Mouse (Mus musculus) v-Abl transformed pro-B cells (cell line): ENCODE measurements around the gene Olfr697.
"Not testable (repeated sequence)": the region's sequence is repeated elsewhere in the genome, so short reads cannot be mapped to it uniquely, and the experiment has no call there.

ENCODE experiments used
- in situ Hi-C, 2 experiments: fragments of 400-800 bp; cut with MboI; formaldehyde crosslinking; loops; one replicate each; pipeline ENCODE4 v1.15.1; 2025; ENCODE audit not compliant: unreplicated experiment in 2 of 2

The Olfr697 gene

DNA sequence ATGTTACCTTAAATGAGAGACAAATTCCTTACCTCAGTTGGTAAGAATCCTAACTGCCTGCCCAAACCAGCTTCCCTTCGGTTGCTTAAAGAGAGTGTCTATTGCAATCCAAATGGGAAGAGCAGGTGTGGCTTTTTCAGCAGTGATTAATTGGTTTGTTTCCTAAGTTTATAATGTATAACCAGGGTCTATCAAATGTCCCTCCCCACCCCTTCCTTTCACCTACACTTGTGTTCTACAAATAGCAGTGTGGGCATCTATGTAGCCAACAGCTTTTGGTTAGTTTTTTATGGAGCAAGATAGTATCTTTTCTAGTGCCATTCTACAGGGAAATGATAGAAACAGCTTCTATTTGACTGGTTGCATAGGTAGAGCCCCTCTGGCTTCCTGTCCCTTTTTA, at the start of gene Olfr697:
Gene Olfr697, minus strand, starts transcription at position 101 of the 400 bp plus-strand sequence.
- in situ Hi-C loops, result loop anchor here in 1 of 2 experiments (10.0 kb wide), 1 partner anchor 58 kb away; the partner anchor contains the start of gene Olfr693

- in situ Hi-C loops, result loop anchor here (5.0 to 10.0 kb wide), 2 partner anchors 144 to 356 kb away; no protein-coding TSS in a partner anchor
These were observed 46.1 kb upstream of the Olfr697 start for GRCm38 (mm10) chr7:106788330-106788729.

- in situ Hi-C loops, result not testable (repeated sequence)
These were observed 18.8 kb upstream of the Olfr697 start for GRCm38 (mm10) chr7:106761008-106761407.

DNA sequence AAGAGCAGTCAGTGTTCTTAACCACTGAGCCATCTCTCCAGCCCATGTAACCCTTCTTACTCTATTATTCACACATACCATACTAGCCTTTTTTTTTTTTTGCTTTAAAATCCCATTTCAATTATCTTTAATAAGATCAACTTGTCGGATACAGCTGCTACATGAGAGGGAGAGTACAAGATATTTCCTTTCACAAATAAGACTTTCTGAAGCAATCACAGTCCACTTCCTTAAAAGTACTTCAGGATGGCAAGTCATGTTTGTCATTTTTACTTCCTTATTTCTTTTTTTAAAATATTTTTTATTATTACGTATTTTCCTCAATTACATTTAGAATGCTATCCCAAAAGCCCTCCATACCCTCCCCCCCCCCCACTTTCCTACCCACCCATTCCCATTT, 16.6 kb upstream of the Olfr697 start:
- in situ Hi-C loops, result no loop called here

DNA sequence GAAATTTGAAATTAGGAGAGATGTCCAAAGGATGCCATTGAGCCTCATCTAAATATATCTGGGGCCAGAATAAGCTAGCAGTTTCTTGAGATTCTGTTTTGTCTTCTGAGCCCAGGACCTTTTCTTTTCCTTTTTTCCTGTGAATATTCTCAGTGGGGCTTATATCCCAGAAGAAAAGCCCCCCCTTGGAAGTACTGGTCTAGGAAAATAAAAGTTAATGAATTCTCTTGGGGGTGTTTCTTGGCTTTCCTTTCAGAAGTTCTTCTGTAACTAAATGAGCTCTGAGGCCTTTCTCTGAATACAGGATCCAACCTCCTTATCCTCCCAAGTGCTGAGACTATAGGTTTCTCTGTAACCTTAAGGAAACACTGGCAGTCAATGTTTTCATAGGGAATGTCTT, 13.1 kb upstream of the Olfr697 start, which contains the start of gene Olfr698:
Gene Olfr698, minus strand, starts transcription at position 101 of the 400 bp plus-strand sequence.
- in situ Hi-C loops, result no loop called here

DNA sequence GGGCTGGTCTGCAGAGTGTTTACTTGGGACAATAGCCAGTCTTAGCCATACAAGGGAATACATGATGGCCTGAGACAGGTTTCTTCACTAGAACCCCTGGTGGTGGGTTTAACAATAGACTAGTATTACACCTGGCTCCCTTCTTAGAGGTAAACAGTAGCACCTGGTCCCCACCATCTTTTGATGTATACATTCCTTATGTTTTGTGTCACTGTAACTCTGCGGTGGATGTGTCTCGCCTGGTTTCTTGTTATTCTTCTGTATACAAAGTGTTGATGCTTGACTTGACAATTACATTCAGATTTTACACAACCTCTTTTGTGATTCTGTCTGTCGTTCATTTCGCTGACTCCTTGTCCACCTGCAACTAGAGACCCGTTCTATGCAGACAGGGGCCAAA, 3.6 kb upstream of the Olfr697 start:
- in situ Hi-C loops, result loop anchor here in 1 of 2 experiments (10.0 kb wide), 1 partner anchor 61 kb away; the partner anchor contains the start of gene Olfr693

GRCm38 (mm10) chr7:106737028-106737427, 5.2 kb downstream of the Olfr697 start:
- in situ Hi-C loops, result no loop called here

DNA sequence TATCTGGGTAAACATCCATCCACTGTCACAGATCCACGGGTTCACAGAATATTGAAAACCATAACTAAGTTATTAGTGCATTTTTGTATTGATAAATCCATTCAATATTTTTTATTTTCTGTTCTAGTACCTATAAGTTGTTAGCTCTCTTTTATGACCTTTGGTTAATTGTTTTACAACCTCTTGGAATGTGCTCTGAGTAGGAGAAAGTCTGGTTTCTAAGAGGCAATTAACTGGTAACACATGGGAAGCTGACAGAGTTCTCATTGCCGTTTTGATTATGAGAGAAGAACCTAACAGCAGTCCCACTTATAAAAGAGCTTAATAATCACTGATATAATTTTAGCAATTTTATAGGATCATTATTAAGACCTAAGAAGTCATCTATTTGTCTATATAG, 8.5 kb downstream of the Olfr697 start:
- in situ Hi-C loops, result no loop called here

DNA sequence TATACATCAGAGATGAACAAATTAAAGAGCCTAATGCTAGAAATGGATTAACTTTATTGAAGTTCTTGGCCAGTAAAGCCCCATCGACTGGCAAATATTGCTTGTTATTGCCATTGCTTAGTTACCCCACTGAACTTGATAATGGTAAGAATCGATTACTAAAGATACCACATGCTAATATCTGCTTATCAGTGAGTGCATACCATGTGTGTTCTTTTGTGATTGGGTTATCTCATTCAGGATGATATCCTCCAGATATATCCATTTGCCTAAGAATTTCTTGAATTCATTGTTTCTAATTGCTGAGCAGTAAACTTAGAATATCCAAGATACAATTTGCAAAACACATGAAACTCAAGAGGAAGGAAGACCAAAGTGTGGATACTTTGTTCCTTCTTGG, 16.6 kb downstream of the Olfr697 start:
- in situ Hi-C loops, result not testable (repeated sequence)

DNA sequence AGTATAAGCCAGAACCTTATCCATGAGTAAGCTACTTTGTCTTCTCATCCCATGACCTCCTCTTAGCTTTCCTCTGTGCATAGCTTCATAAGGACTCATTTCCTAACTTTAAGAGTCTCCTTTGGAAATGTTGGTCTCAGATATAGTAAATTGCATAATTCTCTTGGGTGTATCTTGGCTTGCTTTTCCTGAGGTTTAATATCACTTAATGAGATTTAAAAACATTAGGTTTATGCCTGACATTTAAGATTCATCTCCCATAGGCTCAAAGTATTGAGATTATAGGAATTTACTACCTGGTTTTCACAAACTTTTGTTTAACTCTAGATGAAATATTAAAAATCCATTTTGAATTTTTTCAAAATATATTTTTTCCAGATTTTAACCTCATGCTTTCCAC, 25.9 kb downstream of the Olfr697 start, which contains the start of gene Olfr695:
Gene Olfr695, minus strand, starts transcription at position 101 of the 400 bp plus-strand sequence.
- in situ Hi-C loops, result no loop called here

DNA sequence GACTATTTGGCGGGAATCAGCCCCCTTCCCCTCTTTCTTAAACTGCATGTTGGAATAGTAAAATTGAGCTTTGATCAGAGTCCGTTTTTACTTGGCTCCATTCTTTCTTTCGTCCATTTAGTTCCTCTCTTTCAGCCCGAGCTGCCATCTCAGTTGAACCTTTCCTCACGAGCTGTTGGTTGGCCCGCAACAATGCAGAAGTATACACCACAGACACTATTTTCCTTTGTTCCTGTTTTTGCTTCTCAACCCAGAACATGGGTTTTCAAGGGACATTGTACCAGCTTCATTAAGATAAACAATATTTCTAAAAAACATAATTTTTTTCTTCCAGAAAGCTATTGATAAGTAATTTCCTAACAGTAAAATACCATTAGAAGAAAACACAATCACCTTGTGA, 30.8 kb downstream of the Olfr697 start:
- in situ Hi-C loops, result no loop called here

DNA sequence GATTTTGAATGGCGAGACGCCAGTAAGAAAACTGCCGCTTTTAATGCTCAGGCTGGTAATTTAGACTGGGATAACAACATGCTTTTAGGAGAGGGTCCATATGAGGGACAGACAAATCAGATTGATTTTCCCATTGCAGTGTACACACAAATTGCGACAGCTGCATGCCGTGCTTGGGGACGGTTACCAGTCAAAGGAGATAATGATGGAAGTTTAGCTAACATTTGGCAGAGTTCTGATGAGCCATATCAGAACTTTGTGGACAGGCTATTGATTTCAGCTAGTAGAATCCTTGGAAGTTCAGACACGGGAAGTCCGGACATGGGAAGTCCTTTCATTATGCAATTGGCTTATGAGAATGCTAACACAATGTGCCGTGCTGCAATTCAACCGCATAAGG, 34.5 kb downstream of the Olfr697 start:
- in situ Hi-C loops, result not testable (repeated sequence)

DNA sequence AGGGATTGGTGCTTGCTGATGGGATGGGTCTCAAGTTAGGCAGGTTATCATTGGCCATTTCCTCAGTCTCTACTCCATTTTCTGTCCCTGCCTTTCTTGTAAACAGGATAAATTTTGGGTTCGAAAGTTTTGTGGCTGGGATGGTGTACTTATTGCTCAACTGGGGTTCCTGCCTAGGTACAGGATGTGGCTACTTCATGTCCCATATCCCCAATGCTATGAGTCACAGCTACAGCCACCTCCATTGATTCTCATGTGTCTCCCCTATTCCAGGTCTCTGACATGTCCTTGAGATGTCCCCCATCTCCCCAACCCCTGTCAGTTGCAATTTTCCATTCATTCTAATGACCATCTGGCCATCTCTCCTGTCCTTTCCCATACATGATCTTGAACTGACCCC, 45.4 kb downstream of the Olfr697 start:
- in situ Hi-C loops, result no loop called here

- in situ Hi-C loops, result no loop called here
These were observed 49.3 kb downstream of the Olfr697 start for GRCm38 (mm10) chr7:106692976-106693375.

- in situ Hi-C loops, result no loop called here
These were observed 50.5 kb downstream of the Olfr697 start, which contains the start of gene Olfr694 for GRCm38 (mm10) chr7:106691714-106692113. TSS of gene Olfr694 (minus strand) at chr7:106691814.
